Mouse (Mus musculus): ENCODE data around the gene Cbx7. TPM values are rescaled to one million over a fixed set of nuclear protein-coding genes. Genes with fewer than 3 reads are reported as not detected.
"Not testable (repeated sequence)": the region's sequence is repeated elsewhere in the genome, so short reads cannot be mapped to it uniquely, and the experiment has no call there.

The Cbx7 gene
- polyA plus RNA-seq, 1 experiment from 2014 or later = 4.7 TPM

GRCm38 (mm10) chr15:79899828-79900510 lies 71.0 kb downstream of the Cbx7 start:
- H3K36me3 ChIP-seq (ENCODE audit: control insufficient read depth, insufficient read depth, low read length) = no peaks in the 10 kb centered on the region
- no peaks in the 10 kb centered on the region for H3K4me1 ChIP-seq (ENCODE audit: control insufficient read depth, insufficient read depth, low read depth, low read length)
- H3K27me3 ChIP-seq (replicated peaks; ENCODE audit: control insufficient read depth, insufficient read depth, low read length) = no peaks in the 10 kb centered on the region
- no peak overlapping the region for H3K9ac ChIP-seq (ENCODE audit: low read depth, low read length)
- no peak overlapping the region for H3K4me2 ChIP-seq (ENCODE audit: low read length)
- 90% methylated on average over 6 of the region's 6 CpGs for WGBS
- H3K4me3 ChIP-seq (ENCODE audit: low read length) = no peak overlapping the region
- ATAC-seq = no peak
- no peak overlapping the region for H3K27ac ChIP-seq (ENCODE audit: low read depth, low read length)
- no peaks in the 10 kb centered on the region for H3K9me3 ChIP-seq (ENCODE audit: control insufficient read depth, low read length)

- H3K4me1 ChIP-seq (ENCODE audit: control insufficient read depth, insufficient read depth, low read depth, low read length) = no peaks in the 10 kb centered on the region
- no peak overlapping the region for H3K4me3 ChIP-seq (ENCODE audit: low read length)
- no peak overlapping the region for H3K9ac ChIP-seq (ENCODE audit: low read depth, low read length)
- H3K36me3 ChIP-seq (ENCODE audit: control insufficient read depth, insufficient read depth, low read length) = no peaks in the 10 kb centered on the region
- H3K9me3 ChIP-seq (ENCODE audit: control insufficient read depth, low read length) = no peaks in the 10 kb centered on the region
- no peak for ATAC-seq
- H3K4me2 ChIP-seq (ENCODE audit: low read length) = no peak overlapping the region
- no peak overlapping the region for H3K27ac ChIP-seq (ENCODE audit: low read depth, low read length)
- H3K27me3 ChIP-seq (replicated peaks; ENCODE audit: control insufficient read depth, insufficient read depth, low read length) = no peaks in the 10 kb centered on the region
- 94% methylated on average over 5 of the region's 5 CpGs for WGBS
Measured at GRCm38 (mm10) chr15:79898988-79899387, 71.9 kb downstream of the Cbx7 start.

- Histone ChIP-seq H3K4me1 (ENCODE audit: control insufficient read depth, insufficient read depth, low read depth, low read length) (peaks cover 5% of the 10 kb centered on the region), H3K4me3 (ENCODE audit: low read length) (no peak overlapping the region), H3K9me3 (ENCODE audit: control insufficient read depth, low read length) (no peaks in the 10 kb centered on the region), H3K4me2 (ENCODE audit: low read length) (no peak overlapping the region), H3K36me3 (ENCODE audit: control insufficient read depth, insufficient read depth, low read length) (no peaks in the 10 kb centered on the region), H3K27ac (ENCODE audit: low read depth, low read length) (no peak overlapping the region), H3K9ac (ENCODE audit: low read depth, low read length) (no peak overlapping the region), H3K27me3 (replicated peaks; ENCODE audit: control insufficient read depth, insufficient read depth, low read length) (peaks cover 2% of the 10 kb centered on the region; the same call in 1 of the 2 replicates)
- ATAC-seq = no peak
- WGBS = 88% methylated on average over 9 of the region's 9 CpGs
Measured at GRCm38 (mm10) chr15:79896080-79896725, 74.7 kb downstream of the Cbx7 start.

GRCm38 (mm10) chr15:79895221-79896079 lies 75.5 kb downstream of the Cbx7 start:
- H3K27me3 ChIP-seq (replicated peaks; ENCODE audit: control insufficient read depth, insufficient read depth, low read length); H3K9ac ChIP-seq (ENCODE audit: low read depth, low read length); H3K4me1 ChIP-seq (ENCODE audit: control insufficient read depth, insufficient read depth, low read depth, low read length); H3K36me3 ChIP-seq (ENCODE audit: control insufficient read depth, insufficient read depth, low read length); H3K4me3 ChIP-seq (ENCODE audit: low read length); H3K9me3 ChIP-seq (ENCODE audit: control insufficient read depth, low read length); H3K4me2 ChIP-seq (ENCODE audit: low read length); ATAC-seq; H3K27ac ChIP-seq (ENCODE audit: low read depth, low read length): not testable (repeated sequence)
- 86% methylated on average over 7 of the region's 23 CpGs for WGBS

GRCm38 (mm10) chr15:79894343-79894742 lies 76.6 kb downstream of the Cbx7 start:
- Histone ChIP-seq H3K27me3 (replicated peaks; ENCODE audit: control insufficient read depth, insufficient read depth, low read length) (peaks cover 2% of the 10 kb centered on the region; the same call in 1 of the 2 replicates), H3K9me3 (ENCODE audit: control insufficient read depth, low read length) (no peaks in the 10 kb centered on the region), H3K4me3 (ENCODE audit: low read length) (no peak overlapping the region), H3K4me1 (ENCODE audit: control insufficient read depth, insufficient read depth, low read depth, low read length) (peaks cover 5% of the 10 kb centered on the region), H3K27ac (ENCODE audit: low read depth, low read length) (no peak overlapping the region), H3K4me2 (ENCODE audit: low read length) (no peak overlapping the region), H3K9ac (ENCODE audit: low read depth, low read length) (no peak overlapping the region), H3K36me3 (ENCODE audit: control insufficient read depth, insufficient read depth, low read length) (no peaks in the 10 kb centered on the region)
- ATAC-seq = no peak
- 84% methylated on average over 4 of the region's 4 CpGs for WGBS

GRCm38 (mm10) chr15:79893824-79894123 lies 77.1 kb downstream of the Cbx7 start:
- no peak overlapping the region for H3K9ac ChIP-seq (ENCODE audit: low read depth, low read length)
- H3K27ac ChIP-seq (ENCODE audit: low read depth, low read length) = no peak overlapping the region
- H3K4me3 ChIP-seq (ENCODE audit: low read length) = no peak overlapping the region
- no peaks in the 10 kb centered on the region for H3K36me3 ChIP-seq (ENCODE audit: control insufficient read depth, insufficient read depth, low read length)
- no peaks in the 10 kb centered on the region for H3K9me3 ChIP-seq (ENCODE audit: control insufficient read depth, low read length)
- no peak for ATAC-seq
- H3K27me3 ChIP-seq (replicated peaks; ENCODE audit: control insufficient read depth, insufficient read depth, low read length) = peaks cover 2% of the 10 kb centered on the region; the same call in 1 of the 2 replicates
- H3K4me1 ChIP-seq (ENCODE audit: control insufficient read depth, insufficient read depth, low read depth, low read length) = peaks cover 5% of the 10 kb centered on the region
- 82% methylated on average over 3 of the region's 3 CpGs for WGBS
- no peak overlapping the region for H3K4me2 ChIP-seq (ENCODE audit: low read length)

- Histone ChIP-seq H3K9me3 (ENCODE audit: control insufficient read depth, low read length) (no peaks in the 10 kb centered on the region), H3K4me3 (ENCODE audit: low read length) (no peak overlapping the region; the same call in 1 of the 2 replicates), H3K9ac (ENCODE audit: low read depth, low read length) (no peak overlapping the region), H3K36me3 (ENCODE audit: control insufficient read depth, insufficient read depth, low read length) (no peaks in the 10 kb centered on the region), H3K4me1 (ENCODE audit: control insufficient read depth, insufficient read depth, low read depth, low read length) (peaks cover 5% of the 10 kb centered on the region), H3K27me3 (replicated peaks; ENCODE audit: control insufficient read depth, insufficient read depth, low read length) (peaks cover 2% of the 10 kb centered on the region; the same call in 1 of the 2 replicates), H3K4me2 (ENCODE audit: low read length) (peak overlapping the region; percentile 61), H3K27ac (ENCODE audit: low read depth, low read length) (no peak overlapping the region)
- ATAC-seq = no peak
- 86% methylated on average over 15 of the region's 15 CpGs for WGBS
Measured at GRCm38 (mm10) chr15:79892995-79893823, 77.7 kb downstream of the Cbx7 start.

- H3K27ac ChIP-seq (ENCODE audit: low read depth, low read length) = no peak overlapping the region
- ATAC-seq = peak; percentile 69; the same call in 1 of the 2 replicates
Measured at GRCm38 (mm10) chr15:79892213-79892541, 78.7 kb downstream of the Cbx7 start.

More at GRCm38 (mm10) chr15:79892213-79892541, 78.7 kb downstream of the Cbx7 start:
- no peaks in the 10 kb centered on the region for H3K9me3 ChIP-seq (ENCODE audit: control insufficient read depth, low read length)
- peak overlapping the region; percentile 61 for H3K4me2 ChIP-seq (ENCODE audit: low read length)
- WGBS = 1% methylated on average over 11 of the region's 12 CpGs
- peaks cover 5% of the 10 kb centered on the region for H3K4me1 ChIP-seq (ENCODE audit: control insufficient read depth, insufficient read depth, low read depth, low read length)
- H3K9ac ChIP-seq (ENCODE audit: low read depth, low read length) = peak overlapping the region; percentile 60
- H3K27me3 ChIP-seq (replicated peaks; ENCODE audit: control insufficient read depth, insufficient read depth, low read length) = peaks cover 2% of the 10 kb centered on the region; the same call in 1 of the 2 replicates
- H3K36me3 ChIP-seq (ENCODE audit: control insufficient read depth, insufficient read depth, low read length) = no peaks in the 10 kb centered on the region
- peak overlapping the region; percentile 37 for H3K4me3 ChIP-seq (ENCODE audit: low read length)
